Mouse (Mus musculus) stomach, postnatal 0 days (tissue): ENCODE measurements around the gene Lpp. TPM values are rescaled to one million over a fixed set of nuclear protein-coding genes. Genes with fewer than 3 reads are reported as not detected.

Experiments used
- ATAC-seq: fragments of 200-750 bp; cut with Nextera tagmentation; 2 replicates; pipeline ENCODE4 v1.8.0; 2017; ENCODE audit not compliant: low FRiP score, low TSS enrichment
- DNase-seq: peaks from one replicate; pipeline ENCODE4 v3.0.0-alpha.2; 2016; ENCODE audit warnings: low spot score
- H3K27ac ChIP-seq: fragments of 300-500 bp; sonication (generic); replicated peaks from 2 replicates; pipeline ENCODE4 v1.5.1; 2014; ENCODE audit warnings: mild to moderate bottlenecking, control low read depth
- H3K27me3 ChIP-seq: fragments of 300-500 bp; sonication (generic); 2 replicates; pipeline ENCODE4 v1.6.1; 2014; ENCODE audit warnings: low read length; ENCODE audit not compliant: control insufficient read depth, insufficient read depth
- H3K36me3 ChIP-seq: fragments of 300-500 bp; sonication (generic); 2 replicates; pipeline ENCODE4 v1.6.1; 2014; ENCODE audit warnings: low read length, mixed read lengths; ENCODE audit not compliant: control insufficient read depth, insufficient read depth
- H3K4me1 ChIP-seq: fragments of 300-500 bp; sonication (generic); replicated peaks from 2 replicates; pipeline ENCODE4 v1.6.1; 2014; ENCODE audit warnings: antibody characterized with exemption; ENCODE audit not compliant: control insufficient read depth, insufficient read depth
- H3K4me2 ChIP-seq: fragments of 300-500 bp; sonication (generic); replicated peaks from 2 replicates; pipeline ENCODE4 v1.6.1; 2014; ENCODE audit warnings: low read depth, mild to moderate bottlenecking, control low read depth, moderate library complexity
- H3K4me3 ChIP-seq: fragments of 300-500 bp; sonication (generic); 2 replicates; pipeline ENCODE4 v1.5.1; 2014; ENCODE audit warnings: low read depth, low read length, control low read depth
- H3K9ac ChIP-seq: fragments of 300-500 bp; sonication (generic); 2 replicates; pipeline ENCODE4 v1.6.1; 2014; ENCODE audit warnings: mild to moderate bottlenecking, low read length, control low read depth, mixed read lengths
- H3K9me3 ChIP-seq: fragments of 300-500 bp; sonication (generic); 2 replicates; pipeline ENCODE4 v1.6.1; 2016; ENCODE audit warnings: low read length; ENCODE audit not compliant: control insufficient read depth
- CTCF ChIP-seq: IDR thresholded peaks from 2 replicates; pipeline ENCODE4 v1.5.1; 2016; ENCODE audit warnings: antibody characterized with exemption, low read depth, mild to moderate bottlenecking, moderate library complexity
- EP300 ChIP-seq: optimal IDR thresholded peaks from 2 replicates; pipeline ENCODE3; 2016; ENCODE audit warnings: antibody characterized with exemption
- WGBS: fragments of 180-500 bp; shearing (Covaris S2); extraction: QIAGEN DNeasy Blood & Tissue Kit; methylation state at CpG from one replicate; pipeline ENCODE4 v1.1.7; 2014; 5-methylcytosine and 5-hydroxymethylcytosine counted together
- polyA plus RNA-seq: library from polyadenylated mRNA; unstranded; fragments of >200 nt; fragmentation: Nextera tagmentation; extraction: Ambion mirVana; gene quantifications from 2 replicates; pipeline ENCODE4 v1.2.1, GENCODE M21; 2015

Gene Lpp
- polyA plus RNA-seq, 1 experiment from 2014 or later = 51.3 TPM

DNA sequence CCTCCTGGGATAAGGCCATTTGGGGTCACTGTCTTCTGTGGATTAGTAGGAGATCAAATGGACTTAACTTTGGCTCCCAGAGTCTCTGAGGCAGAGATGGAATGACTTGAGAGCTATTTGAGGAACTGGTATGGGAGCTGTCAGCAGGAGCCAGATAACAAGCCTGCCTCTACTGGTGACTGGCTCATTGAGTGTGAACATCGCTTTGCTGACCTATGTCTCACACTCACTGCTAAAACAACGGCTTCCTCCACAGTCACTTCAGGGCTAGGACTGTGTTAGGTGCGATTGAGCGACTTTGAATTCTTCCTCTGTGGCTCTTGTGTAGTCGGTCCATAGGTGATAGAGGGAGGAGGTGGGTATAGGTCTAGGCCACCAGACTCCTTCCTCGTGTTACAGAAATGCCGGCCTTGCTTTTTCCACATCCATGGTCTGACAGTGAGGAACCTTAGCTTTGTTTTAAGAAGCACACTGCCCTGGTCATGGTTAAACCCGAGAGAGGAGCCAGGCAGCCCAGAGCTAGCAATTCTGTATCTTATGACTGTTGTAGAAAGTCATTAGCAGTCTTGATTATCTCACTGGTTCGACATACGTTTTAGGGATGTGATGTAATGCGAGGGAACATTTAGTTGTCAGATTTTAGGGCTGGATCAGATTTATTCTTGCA, 108.5 kb downstream of the Lpp start:
- no peak overlapping the region for H3K4me2 ChIP-seq

GRCm38 (mm10) chr16:24502295-24502823, 109.1 kb downstream of the Lpp start:
- WGBS = 72% methylated on average over 3 of the region's 3 CpGs
- H3K36me3 ChIP-seq = no peaks in the 10 kb centered on the region
- no peaks in the 10 kb centered on the region for H3K27me3 ChIP-seq
- H3K4me1 ChIP-seq = peaks cover 3% of the 10 kb centered on the region
- no peak overlapping the region for H3K4me3 ChIP-seq
- no peak for DNase-seq
- no peaks in the 10 kb centered on the region for H3K9me3 ChIP-seq
- no peak overlapping the region for H3K27ac ChIP-seq
- no peak for ATAC-seq
- no peak overlapping the region for H3K9ac ChIP-seq
- TF ChIP-seq EP300 = no peak
- TF ChIP-seq CTCF = peak; percentile 32
- H3K4me2 ChIP-seq = no peak overlapping the region

More for the DNA sequence above, 108.5 kb downstream of the Lpp start:
- Histone ChIP-seq H3K27ac (no peak overlapping the region), H3K36me3 (no peaks in the 10 kb centered on the region), H3K4me3 (no peak overlapping the region), H3K9me3 (no peaks in the 10 kb centered on the region), H3K9ac (no peak overlapping the region; the same call in 1 of the 2 replicates), H3K27me3 (no peaks in the 10 kb centered on the region), H3K4me1 (peaks cover 3% of the 10 kb centered on the region)
- DNase-seq = no peak
- no peak for ATAC-seq
- 73% methylated on average over 11 of the region's 11 CpGs for WGBS
- peak; percentile 28; the same call in 1 of the 2 replicates for TF ChIP-seq CTCF
- no peak for TF ChIP-seq EP300

DNA sequence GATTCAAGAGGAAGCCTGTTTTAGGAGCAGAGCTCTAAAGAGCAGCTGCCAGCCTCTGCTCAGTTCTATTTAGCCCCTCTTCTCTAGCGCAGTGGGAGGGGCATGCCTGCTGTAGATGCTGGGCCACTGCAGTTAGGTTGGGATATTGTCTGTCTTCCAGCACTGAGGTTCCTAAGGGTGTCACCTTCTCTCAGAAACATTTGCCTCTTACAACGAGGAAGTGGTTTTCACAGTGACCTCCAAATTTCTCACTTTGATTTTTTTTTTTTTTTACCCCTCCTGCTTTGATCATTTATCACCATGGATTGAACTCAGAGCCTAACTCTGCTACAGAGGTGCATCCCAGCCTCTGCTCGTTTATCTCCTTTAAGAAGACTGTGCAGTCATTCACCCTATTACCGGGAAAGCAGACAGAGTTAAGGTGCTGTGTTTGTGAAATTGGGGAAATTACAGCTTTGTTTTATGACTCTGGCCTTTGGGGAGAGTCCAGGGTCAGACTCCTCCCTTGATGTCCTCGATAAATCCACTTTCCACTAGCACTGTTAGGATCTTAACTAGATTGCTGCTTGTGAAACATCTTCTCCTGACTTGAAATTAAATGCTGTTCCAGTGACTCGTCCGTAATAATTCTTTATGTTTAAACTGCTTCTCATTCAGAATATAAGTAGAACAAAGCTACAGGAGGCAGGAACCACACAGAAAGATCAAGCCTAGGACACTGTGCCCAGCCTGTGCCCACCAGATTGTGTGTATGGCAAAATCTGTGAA, 111.7 kb downstream of the Lpp start:
- 53% methylated on average over 7 of the region's 7 CpGs for WGBS
- ATAC-seq (no peak), DNase-seq (no peak)
- TF ChIP-seq CTCF (no peak), EP300 (no peak)
- Histone ChIP-seq H3K4me3 (no peak overlapping the region), H3K36me3 (no peaks in the 10 kb centered on the region), H3K27ac (no peak overlapping the region), H3K4me2 (no peak overlapping the region), H3K4me1 (no peaks in the 10 kb centered on the region), H3K9me3 (no peaks in the 10 kb centered on the region), H3K27me3 (no peaks in the 10 kb centered on the region), H3K9ac (no peak overlapping the region)

DNA sequence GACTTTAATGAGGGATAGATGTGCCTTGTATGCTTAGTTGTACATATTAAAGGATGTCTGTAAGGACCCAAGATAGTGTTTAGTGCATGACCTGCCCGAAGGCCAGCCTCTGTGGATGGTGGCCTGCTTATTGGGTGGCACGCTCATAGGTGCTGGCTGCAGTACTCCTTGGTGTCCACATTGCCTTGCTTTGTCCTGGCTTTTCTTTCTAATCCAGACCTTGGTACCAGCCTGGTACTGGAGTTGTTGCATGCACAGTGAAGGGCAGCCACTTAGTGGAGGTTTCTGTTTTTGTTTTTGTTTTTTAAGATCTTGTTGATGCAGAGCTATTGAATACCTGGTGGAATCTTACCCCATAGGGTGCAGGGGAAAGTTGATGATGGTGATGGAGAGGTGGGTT, 112.9 kb downstream of the Lpp start:
- Histone ChIP-seq H3K4me2 (no peak overlapping the region), H3K9ac (no peak overlapping the region), H3K36me3 (no peaks in the 10 kb centered on the region), H3K4me1 (no peaks in the 10 kb centered on the region), H3K27me3 (no peaks in the 10 kb centered on the region), H3K27ac (no peak overlapping the region), H3K4me3 (no peak overlapping the region), H3K9me3 (no peaks in the 10 kb centered on the region)
- WGBS = 83% methylated on average over 2 of the region's 2 CpGs
- TF ChIP-seq CTCF = no peak
- no peak for TF ChIP-seq EP300
- ATAC-seq (no peak), DNase-seq (no peak)

DNA sequence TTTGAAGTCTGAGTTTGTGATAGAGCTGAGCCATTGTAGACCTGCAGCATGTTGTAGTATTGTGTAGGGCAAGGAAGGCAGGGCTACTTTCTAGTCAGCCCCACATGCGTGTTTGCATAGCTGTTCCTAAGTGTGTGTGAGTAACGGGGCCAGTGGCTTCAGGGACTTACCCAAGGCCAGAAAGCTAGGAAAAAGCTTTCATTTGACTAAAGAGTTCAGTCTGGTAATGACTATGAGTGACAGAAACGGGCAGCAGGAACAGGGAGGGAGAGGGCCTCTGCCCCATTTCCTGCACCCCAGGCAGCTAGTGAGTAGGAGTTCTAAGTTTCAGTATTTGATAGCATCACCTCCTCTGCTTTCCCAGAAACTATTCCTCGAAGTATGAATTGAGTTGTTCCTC, 113.4 kb downstream of the Lpp start:
- H3K9ac ChIP-seq = no peak overlapping the region
- H3K36me3 ChIP-seq = no peaks in the 10 kb centered on the region
- 60% methylated on average over 4 of the region's 4 CpGs for WGBS
- no peak for DNase-seq
- no peak overlapping the region for H3K4me2 ChIP-seq
- H3K27me3 ChIP-seq = no peaks in the 10 kb centered on the region
- no peaks in the 10 kb centered on the region for H3K4me1 ChIP-seq
- no peak overlapping the region for H3K27ac ChIP-seq
- no peak overlapping the region for H3K4me3 ChIP-seq
- TF ChIP-seq EP300 (no peak), CTCF (no peak)
- ATAC-seq = no peak
- H3K9me3 ChIP-seq = no peaks in the 10 kb centered on the region
